Mouse (Mus musculus) heart, postnatal 0 days (tissue): ENCODE data around the gene Pfn3.

Source experiments
- CTCF ChIP-seq: IDR thresholded peaks from 2 replicates; pipeline ENCODE4 v1.5.1; 2016; ENCODE audit warnings: antibody characterized with exemption, control low read depth, low read depth
- EP300 ChIP-seq: IDR thresholded peaks from 2 replicates; pipeline ENCODE4 v1.6.1; 2016; ENCODE audit warnings: antibody characterized with exemption, low read depth

DNA sequence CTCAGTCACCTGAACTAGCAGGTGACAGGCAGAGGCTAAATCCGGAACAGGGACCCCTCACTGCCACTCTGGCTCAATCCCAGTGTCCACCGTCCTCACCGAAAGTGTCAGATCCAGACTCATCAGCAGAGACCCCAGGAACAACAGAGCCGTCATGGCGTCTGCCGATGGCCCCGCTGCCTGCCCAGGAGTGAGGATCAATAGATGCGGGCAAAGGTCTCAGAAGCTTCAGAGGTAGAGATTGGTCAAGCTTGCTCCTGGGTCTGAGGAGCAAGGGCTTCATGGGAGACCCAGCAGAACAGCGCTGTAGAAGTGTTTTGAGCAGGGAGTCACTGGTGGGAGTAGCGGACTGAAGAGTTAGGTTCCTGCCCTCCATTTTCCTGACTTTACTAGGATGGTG, 11.6 kb upstream of the Pfn3 start, which contains the start of gene F12:
- TF ChIP-seq CTCF (no peak), EP300 (no peak)
